Mouse (Mus musculus) adrenal gland, postnatal 4 days (tissue): Measurements from ENCODE around the gene Psap. TPM values are rescaled to one million over a fixed set of nuclear protein-coding genes. Genes with fewer than 3 reads are reported as not detected.
"Not testable (repeated sequence)": the region's sequence is repeated elsewhere in the genome, so short reads cannot be mapped to it uniquely, and the experiment has no call there.

Experiments used
- DNase-seq, 2 experiments: peaks; one replicate each; pipeline ENCODE4 v3.0.0; 2021 to 2022; ENCODE audit warnings: low spot score in 2 of 2, mixed read lengths in 2 of 2
- long read RNA-seq, 2 experiments: library from polyadenylated mRNA; stranded (forward); transcript quantifications; one replicate each; pipeline ENCODE4 v2.0.0; 2021
- total RNA-seq, 2 experiments: library from RNA; stranded (reverse); gene quantifications; 2 replicates each; pipeline ENCODE4 v1.2.3; 2021

The Psap gene
- 100 to 1,000 TPM; 671 to 696 TPM for total RNA-seq
- long read RNA-seq, experiment 1, transcript Psap-201 (14 exons, 2,654 nt) = minor isoform, 5 of 108 reads
- long read RNA-seq, experiment 1, transcript Psap-202 (14 exons, 2,646 nt) = major isoform, 56 of 108 reads
- long read RNA-seq, experiment 1, partial matches to known transcripts = 40 of 108 reads
- long read RNA-seq, experiment 1, other reads (novel, unspliced or antisense) = 7 of 108 reads
- long read RNA-seq, experiment 2, transcript Psap-202 (14 exons, 2,646 nt) = major isoform, 92 of 201 reads
- long read RNA-seq, experiment 2, transcript Psap-201 (14 exons, 2,654 nt) = minor isoform, 15 of 201 reads
- long read RNA-seq, experiment 2, partial matches to known transcripts = 82 of 201 reads
- long read RNA-seq, experiment 2, other reads (novel, unspliced or antisense) = 12 of 201 reads

DNA sequence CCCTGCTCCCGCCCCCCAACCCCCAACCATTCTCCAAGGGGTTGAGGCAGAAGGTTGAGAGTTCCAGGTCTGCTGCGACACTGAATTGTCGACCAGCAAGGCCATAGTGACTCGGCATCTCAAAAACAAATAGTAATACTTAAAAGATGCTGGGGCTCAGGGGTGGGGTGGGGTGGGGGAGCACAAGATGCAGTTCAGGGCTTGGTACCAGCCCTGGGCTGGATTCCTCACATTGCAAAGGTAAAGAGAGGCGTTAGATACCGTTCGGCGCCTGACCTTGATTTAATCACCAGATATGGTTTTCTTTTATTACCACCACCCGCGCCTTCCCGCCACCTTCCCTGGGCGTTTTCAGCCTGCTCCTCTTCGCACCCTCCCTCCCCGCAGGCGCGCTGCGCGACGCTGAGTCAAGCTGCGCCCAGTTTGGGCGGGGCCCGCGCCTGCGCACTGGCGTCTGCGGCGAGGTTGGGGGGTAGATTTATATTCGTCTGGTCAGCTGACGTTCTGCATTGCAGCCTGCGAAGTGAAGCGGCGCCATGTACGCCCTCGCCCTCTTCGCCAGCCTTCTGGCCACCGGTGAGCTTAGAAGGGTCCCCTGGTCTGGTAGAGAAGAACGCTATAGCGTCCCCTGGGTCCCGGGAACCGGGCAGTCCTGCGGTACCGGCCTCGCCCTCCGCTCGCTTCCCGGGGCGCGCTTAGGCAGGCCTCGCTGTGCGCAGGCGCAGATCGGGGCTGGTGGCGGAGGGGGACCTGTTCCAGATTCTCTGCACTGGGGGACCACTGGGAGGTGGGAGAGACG is at the start of gene Psap:
Psap (plus strand) TSS at position 421 of the 799 bp plus-strand sequence.
- peak; percentile 93 to 96 for DNase-seq

DNA sequence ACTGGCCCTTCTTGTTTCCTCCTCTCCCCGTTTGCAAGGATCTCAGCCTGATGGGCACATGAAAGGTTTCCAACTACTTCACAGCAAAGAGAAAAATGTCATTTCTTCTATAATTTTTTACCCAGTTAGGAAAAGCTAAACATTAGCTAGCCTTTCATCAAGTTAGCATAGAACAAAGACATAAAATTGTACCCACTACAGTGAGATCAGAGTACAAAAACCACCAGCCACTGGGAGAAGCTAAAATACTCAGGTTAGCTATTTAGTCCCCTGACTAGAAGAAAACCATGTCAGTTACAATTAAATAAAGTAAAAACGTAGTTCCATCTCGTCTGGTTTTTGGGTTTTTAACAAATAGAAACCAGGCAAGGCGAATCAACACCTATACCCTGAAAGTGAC is 49.8 kb upstream of the Psap start:
- no peak for DNase-seq

DNA sequence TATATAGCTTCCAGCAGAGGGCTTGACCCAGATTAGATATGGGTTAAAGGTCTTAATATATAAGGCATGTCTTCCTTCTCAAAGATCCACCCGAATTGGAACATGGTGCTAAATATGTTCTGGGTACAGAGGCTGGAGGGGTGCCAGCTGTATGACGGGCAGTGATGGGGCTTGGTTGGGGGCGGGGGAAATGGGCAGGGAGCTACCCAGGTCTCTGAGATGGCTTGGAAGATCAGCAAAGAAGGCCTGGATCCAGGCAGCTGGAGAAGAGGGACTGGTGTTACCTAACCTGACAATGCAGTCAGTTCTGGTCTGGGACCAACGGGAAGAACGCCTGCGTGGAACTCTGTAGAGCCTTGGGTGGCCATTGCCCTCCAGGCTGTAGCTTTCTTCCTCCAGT is 48.3 kb upstream of the Psap start:
- DNase-seq = no peak

DNA sequence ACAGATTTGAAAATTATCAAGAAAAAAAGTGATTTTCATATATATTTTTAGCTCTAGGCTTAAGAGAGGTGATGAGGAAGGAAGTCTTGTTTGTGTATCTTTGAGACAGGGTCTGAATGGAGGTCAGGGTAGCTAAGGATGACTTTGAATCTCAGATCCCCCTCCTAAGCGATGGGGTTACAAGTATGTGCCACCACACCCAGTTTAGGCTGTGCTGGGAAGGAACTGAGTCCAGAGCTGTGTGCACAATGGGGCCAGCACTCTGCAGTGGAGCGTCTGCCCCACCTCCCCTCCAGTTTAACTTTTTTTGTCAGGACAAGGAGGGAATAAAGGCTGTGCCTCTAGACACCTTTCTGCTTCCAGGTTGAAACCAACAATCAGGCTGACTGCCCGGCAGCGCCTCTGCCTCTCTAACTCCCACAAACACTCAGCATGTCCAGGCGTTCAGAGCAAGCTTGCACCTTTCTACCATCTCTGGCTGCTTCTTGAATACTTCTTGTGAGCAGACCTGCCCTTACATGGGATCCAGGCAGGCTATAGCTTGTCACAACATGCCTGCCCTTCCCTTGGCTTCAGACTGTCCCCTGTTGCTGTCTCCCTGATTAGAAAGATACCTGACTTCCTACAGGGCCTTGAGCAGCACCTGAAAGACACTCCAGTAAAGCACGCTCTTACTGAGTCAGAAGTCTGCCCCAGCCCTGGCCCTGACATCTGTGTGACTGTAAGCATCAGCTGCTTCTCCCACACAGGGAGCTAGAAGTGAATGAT is 46.9 kb upstream of the Psap start:
- no peak for DNase-seq

DNA sequence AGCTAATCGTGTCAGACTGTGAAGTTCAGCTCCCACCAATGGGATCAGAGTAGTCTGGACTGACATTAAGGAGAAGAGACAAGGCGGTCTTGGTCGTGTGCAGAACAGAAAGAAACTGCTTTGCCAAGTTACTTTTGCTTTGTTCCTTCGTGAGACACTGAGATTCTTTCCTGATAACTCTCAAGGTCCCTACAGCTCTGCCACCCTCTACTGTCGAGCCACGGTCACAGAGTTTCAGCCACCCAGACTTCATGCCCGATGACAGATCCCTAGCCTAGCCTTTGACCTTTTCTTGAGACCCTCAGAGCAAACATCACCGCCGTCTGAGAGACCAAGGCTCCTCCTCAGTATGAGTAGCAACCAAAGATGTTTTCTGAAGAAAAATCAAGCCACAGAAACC is 43.4 kb upstream of the Psap start:
- no peak for DNase-seq

DNA sequence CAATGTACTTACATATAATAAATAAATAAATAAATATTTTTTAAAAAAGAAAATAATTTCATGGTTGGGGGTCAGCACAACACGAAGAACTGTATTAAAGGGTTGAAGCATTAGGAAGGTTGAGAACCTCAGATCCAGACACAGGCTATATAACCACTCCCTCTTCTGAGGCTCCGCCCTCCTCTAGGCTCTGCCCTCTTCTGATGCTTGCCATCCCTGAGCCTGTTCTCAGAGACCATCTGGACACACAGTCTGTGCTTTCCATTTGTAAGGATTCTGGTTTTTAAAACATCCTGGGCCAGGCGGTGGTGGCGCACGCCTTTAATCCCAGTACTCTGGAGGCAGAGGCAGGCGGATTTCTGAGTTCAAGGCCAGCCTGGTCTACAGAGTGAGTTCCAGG is 41.6 kb upstream of the Psap start:
- not testable (repeated sequence) for DNase-seq

DNA sequence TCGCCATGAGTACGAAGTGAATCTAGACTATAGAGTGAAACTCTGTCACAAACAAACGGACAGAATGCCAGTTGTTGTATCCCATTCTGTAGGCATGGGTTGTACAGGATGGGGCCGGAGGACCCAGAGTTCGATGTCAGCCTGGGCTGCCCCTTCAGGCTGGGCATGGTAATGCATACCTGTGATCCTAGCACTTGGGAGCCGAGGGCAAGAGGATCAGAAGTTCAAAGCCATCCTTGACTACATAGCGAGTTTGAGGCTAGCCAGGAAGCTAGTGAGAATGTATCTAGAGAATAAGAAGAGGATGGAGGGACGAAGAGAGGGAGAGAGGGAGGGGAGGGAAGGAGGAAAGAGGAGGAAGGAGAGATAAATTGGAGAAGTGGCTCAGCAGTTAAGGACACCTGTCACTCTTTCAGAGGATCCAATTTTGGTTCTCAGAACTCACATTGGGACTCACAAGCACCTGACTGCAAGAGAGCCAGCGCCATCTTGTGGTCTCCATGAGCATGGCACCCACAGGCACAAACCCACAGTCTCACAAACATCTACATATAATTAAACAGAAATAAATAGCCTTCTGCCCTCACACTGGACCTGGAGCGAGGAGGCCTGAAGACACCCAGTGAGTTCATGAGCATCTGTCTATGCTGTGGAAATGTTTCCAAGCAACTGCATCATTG is 39.8 kb upstream of the Psap start:
- peak in 1 of 2 experiments; percentile 39 for DNase-seq

DNA sequence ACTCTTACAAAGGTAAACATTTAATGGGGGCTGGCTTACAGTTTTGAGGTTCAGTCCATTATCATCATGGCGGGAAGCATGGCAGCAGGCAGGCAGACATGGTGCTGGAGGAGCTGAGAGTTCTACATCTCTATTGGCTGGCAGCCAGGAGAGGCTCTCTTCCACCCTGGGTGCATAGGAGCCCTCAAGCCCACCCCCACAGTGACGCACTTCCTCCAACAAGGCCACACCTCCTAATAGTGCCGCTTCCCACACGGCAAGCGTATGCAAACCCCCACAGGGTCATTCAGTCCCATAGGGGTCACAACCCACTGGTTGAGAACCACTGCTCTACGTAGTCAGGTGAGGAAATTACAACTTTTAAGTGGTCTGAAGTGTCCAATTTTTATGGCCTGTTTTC is 37.0 kb upstream of the Psap start:
- DNase-seq = no peak

DNA sequence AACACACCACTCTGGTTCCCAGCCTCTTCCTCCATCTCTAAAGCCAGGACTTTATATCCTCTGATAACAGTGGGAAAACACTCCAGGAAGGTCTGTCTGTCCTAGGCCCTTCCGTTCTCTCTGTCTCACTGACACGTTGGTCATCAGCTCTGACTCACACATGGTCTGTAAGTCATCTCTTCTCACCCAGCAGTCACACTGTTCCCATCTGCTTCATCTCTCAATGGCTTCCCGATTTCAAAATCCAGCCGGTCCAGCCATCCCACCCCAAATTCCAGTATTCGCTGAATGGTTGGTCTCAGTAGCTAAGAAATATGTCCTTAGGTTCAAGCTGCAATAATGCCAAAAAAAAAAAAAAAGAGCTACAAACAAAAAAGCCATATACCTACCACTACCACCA is 33.5 kb upstream of the Psap start:
- DNase-seq = no peak

DNA sequence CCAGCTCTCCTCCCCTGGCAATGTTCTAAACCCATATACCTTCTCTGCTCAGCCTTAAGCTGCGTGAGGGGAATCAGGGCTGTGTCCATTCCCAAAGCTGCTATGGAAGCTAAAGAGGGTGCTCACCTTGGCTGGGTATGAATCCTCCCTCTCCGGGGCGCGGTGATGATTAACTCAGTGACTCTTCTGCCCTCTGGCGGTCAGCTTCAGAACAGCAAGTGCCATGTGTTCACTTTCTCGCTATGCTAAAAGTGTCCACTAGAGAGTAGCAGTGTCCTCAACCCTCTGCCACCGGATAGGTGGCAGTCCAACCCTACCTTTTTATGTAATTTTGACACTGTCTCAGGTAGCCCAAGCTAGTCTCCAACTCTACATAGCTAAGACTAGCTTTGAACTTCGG is 32.4 kb upstream of the Psap start:
- DNase-seq = peak; percentile 64 to 76

DNA sequence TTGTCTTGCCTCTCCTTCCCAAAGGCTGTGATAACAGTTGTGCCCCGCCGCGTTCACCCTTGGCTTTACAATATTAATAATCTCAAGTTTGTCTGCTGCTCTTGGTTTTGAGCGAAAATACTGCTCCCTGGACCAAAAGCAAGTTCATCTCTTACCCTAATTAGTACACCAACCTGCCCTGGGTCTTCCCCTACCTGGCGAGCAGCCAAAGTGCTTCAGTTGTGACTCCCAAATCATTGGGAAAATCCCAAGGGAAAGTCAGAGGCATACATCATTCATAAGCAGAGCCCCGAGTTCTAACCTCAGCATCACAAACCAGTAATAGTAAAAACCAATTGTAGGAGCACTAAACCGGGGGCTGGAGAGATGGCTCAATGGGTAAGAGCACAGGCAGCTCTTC is 31.8 kb upstream of the Psap start:
- DNase-seq = no peak

DNA sequence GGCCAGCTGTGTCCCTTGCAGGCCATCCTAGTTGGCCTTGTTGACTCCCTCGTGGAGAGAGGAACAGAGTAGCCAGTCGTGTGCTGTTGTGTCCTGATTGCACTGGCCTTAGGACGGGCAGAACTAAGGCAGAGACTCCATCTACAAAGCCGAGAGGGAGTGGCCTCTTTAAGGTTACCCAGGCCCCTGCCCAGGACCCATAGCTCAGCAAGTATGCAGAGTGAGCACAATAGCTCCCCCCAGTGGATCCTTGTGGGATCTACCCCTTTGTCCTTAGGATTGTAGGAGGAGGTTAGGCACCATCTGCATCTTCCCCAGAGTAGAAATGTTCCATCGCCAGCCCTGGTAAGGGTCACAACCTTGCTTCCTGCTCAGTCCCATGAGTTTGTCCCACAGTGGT is 30.9 kb upstream of the Psap start:
- DNase-seq = peak in 1 of 2 experiments; percentile 41

DNA sequence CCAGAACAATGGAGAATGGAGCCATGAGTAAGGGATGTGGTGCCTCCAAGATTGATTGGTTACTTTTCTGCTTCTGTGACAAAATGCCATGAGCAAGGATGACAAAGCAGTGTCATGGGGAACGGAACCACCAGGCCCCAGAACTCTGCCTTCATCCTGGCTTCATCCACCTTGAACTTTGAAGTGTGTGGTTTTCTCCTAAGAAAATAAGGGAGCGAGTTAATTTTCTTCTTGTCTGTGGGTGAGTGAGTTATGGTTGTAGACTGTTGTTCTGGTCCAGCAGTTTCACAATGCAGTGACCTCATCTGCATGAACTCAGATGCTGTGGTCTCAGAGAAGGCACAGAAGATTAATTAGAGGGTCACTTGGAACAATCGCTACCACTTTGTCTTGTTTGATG is 29.1 kb upstream of the Psap start:
- not testable (repeated sequence) for DNase-seq

DNA sequence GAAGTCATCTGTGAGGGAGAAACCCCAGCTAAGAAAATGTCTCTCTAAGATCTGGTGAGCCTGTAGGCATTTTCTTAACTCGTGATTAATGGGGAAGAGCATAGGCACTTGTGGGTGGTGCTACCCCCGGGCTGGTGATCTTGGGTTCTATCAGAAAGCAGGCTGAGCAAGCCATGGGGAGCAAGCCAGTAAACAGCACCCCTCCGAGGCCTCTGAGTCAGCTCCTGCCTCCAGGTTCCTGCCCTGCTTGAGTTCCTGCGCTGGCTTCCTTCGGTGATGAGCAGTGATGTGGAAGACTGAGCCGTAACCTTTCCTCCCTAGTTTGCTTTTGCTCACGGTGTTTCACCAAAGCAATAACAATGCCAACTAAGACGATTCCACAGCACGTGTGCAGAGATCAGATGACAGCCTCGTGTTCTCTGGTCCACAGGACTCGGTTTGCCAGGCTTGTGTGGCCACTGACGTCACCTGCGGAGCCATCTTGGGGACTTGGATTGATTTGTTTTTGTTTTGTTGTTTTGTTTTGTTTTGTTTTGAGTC is 26.9 kb upstream of the Psap start:
- DNase-seq = no peak

DNA sequence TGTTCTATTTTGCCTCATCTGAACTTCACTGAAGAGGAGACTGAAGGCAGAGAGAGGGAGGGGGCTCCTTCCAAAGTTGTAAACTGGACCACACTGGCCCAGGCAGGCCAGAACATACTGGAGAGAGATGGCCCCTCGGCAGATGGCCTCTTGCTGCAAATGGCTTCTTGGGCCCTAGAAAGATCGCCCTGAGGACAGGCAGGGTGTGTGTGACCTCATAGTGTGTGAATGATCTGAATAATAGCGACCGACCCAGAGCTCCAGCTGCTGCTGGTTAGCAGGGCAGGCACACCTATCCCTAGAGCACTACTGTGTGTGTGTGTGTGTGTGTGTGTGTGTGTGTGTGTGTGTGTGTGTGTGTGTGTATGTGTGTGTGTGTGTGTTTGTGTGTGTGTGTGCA is 25.2 kb upstream of the Psap start:
- no peak for DNase-seq

DNA sequence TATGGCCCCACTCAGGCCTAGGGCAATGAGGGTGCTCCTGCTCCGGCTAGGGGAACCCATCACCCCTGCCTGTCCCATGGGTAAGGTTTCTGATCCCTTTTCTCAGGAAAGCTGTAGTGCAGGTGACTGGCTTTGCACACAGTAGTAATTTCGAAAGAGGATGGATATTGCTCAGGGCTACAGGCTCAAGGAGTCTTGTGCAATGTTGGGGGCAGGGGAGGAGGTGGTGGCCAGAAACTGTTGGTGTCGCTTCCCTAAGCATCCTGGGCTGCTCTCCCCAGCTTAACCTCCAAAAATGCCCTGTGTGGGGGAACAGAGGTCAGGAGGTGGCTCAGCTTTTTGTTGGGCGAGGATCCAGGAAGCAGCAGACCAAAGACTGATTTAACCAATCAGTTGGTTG is 24.8 kb upstream of the Psap start:
- DNase-seq = no peak

DNA sequence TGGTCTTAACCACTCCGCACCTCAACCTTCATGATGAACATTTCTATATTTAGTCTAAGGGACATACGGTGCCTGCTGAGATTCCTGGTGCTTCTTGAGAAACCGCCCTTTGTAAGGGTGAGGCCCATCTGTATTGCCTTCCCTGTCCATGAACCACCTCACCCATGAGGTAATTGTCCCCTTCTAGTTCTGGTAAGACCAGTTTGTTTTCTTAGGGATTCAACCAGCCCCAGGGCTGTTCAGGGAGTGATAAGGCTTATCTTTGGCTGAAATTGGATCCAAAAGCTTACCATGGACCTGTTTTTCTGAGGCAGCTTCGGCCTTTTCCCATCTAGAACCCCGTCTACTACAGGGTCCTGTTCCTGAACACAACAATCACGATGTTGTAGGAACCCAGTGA is 21.3 kb upstream of the Psap start:
- DNase-seq = no peak

DNA sequence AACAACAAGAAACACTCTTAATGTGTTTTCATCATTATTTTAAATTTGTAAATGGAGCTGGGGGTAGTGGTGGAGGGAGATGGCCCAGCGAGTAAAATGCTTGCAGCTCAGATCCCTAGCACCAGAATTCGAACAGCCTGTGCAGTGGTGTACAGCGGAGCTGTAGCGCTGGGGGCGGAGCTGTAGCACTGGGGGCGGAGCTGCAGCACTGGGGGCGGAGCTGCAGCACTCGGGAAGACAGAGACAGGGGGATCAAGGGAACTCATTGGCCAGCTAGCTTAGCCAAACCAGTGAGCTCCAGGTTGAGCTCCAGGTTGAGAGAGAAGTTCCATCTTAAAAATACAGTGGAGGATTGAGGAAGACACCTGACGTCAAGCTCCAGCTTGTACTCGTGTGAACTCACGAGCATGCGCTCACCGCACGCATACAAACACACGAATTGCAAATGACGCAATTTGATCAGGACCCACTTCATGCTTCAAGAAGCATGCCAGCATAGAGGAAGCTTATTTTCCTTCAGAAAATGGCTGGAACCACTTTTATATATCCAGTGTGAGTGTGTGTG is 20.1 kb upstream of the Psap start:
- no peak for DNase-seq

DNA sequence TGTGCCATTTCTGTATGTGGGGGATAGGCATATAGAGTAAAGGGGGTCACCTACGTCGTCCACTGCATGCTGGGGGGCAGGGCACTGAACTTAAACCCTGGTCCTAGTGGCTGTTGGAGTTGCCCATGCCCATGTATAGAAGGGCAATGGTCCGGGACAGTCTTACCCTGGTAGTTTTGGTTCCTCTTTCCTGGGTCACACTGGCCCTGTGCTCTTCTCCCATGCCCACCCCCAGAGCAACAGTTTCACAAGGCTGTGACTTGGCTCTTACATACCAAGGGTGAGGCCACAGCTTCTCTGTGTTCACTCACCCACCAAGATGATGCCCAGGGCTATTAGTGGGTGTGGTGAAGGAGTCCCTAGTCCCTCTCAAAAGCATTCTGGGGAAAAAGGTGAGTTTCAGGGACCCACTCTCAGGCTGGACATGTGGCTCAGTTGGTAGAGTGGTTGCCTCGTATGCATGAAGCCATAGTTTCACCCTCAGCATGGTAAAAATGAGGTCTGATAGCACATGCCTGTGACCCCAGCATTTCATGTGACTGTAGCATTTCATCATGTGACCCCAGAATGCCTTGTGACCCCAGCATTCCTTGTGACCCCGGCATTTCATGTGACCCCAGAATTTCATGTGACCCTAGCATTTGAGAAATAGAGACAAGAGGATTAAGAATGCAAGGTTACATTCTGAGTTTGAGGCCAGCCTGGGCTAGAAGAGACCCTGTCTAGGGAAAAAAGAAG is 16.7 kb upstream of the Psap start:
- DNase-seq = no peak

DNA sequence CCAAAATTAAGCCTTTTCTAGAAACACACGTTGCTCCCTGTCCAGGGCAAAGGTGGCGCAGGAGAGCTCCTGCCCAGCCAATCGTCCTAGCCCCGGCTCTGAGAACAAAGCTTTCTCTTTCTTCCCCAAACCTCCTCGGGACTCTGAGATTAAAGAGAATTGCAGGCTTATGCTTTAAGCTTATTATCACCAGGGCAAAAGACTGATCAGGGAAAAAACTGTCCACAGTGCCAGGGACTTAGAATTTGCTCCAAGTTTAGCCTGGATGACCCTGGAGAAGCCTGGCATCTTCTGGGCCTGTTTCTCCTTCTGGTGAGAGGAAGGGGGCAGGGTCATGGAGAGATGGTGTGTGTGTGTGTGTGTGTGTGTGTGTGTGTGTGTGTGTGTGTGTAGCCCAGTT is 15.9 kb upstream of the Psap start:
- DNase-seq = no peak
